Mouse (Mus musculus): Measurements from ENCODE around the gene Gm28230.

The Gm28230 gene

DNA sequence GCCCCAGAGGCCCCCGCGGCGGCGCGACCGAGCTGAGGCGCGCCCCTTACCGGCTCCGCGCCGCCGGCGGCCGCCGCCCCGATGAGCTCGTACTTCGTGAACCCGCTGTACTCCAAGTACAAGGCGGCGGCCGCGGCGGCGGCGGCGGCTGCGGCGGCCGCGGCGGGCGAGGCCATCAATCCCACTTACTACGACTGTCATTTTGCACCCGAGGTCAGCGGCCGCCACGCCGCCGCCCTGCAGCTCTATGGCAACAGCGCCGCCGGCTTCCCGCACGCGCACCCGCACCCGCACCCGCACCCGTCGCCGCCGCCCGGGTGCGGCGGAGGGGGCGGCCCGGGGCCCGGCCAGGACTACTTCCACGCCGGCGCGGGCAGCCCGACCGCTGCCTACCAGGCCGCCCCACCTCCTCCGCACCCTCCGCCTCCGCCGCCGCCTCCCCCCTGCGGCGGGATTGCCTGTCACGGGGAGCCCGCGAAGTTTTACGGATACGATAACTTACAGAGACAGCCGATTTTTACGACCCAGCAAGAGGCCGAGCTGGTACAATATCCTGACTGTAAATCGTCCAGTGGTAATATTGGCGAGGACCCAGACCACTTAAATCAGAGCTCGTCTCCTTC, 20.9 kb upstream of the Gm28230 start:
- DNase-seq = no peak

GRCm38 (mm10) chr2:74706393-74706960, 20.1 kb upstream of the Gm28230 start:
- DNase-seq = no peak

DNA sequence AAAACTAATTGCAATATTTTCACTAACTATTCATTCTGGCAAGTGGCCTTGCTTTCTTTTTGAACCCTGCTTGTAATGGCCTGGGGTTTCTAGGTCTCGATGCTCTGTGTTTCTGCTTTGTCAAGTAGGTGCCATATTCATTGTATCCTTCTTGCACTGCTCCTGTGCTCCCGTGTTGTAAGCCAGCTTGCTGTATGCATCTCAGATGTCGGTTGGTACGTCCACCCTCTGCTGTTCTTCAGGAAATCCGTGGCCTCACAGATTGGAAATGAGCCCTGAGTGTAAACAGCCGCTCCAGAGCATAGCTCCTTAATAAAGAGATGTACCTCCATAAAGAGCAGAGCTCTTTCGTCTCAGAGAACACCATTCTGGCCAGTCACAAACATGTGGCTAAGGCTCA, 18.9 kb upstream of the Gm28230 start:
- DNase-seq = no peak

DNA sequence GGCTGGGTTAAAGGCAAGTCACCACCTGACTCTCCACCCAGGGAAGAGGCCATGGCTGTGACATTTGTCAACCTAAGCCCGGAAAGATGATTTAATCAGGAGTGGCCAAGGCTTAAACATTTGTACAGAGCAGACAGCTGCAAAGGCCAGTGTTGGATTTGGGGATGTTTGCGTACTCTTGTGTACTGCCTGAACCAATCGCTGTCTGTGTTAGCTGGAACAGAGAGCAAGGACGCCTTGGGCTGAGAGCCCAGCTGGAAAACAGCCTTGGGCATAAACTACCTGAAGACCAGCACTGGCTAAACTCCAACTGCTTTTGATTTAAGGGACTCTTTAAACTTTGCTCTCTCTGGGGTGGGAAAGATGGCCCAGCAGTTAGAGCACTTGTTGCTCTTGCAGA, 17.9 kb upstream of the Gm28230 start:
- DNase-seq = no peak

DNA sequence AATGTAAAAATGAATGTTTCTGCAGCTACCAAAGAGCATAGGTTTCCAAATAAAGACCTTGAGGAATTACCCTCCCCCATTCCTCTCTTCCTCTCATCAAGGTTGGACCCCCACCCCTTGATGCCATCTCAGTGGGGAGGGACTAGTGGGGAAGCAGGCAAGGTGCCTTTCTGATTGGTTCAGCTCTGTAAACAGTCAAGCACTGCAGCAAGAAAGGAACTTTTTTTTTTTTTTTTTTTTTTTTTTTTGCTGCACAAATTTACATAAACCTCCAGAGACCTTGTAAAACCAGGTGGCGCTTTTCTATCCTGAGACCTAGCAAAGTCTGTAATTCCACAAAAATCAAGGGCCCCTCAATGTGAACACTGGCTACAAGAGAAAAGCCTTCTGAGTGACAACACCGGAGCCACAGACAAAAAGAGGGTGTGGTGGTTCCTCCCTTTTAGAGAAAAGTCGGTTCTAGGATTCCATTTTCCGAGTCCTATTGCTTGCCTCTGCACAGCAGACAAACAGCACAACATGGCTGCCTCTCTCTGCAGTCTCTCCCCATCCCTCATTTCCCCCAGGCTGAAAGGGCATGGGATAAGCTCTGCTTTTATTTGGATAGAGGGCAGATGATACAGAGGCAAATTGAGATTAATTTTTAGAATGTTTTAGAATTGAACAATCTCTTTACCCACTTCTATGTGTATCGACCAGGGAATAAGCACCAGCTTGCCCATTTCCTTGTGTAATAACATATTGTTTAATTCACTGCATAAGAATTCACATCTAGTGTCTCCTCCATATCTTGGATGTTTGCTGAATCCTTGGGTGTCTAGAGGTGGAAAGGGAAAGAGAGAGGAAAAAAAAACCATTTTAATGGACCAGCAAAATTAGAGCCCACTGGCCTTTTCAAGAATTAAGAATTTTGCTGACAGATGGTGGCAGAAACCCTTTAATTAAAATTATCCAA, 16.8 kb upstream of the Gm28230 start:
- DNase-seq = no peak

DNA sequence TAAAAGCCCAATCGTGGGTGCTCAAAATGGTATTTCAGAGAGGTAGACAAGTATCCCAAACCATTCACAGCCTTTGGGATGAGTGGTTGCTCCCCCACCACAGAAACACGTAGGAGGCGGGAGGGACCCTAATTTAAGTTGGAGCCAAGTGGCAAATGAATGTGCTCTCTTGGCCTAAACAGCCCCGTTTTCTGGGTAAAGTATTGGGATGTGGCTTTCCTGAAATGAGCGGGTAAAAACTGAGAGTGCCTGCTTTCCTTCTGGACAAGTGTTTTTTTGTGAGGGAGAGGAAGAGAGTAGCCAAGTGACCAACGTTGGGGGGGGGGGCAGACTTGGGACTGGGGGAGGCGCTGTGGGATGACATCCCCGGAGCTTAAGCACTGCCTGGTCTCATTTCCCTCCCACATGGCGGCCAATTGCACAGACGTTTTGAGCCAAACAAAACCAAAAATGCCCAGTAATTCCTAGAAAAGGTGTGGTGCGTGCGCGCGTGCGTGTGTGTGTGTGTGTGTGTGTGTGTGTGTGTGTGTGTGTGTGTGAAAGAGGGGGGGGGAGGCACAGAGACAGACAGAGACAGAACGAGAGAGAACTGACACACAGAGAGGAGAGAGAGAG, 15.5 kb upstream of the Gm28230 start:
- DNase-seq = no peak

DNA sequence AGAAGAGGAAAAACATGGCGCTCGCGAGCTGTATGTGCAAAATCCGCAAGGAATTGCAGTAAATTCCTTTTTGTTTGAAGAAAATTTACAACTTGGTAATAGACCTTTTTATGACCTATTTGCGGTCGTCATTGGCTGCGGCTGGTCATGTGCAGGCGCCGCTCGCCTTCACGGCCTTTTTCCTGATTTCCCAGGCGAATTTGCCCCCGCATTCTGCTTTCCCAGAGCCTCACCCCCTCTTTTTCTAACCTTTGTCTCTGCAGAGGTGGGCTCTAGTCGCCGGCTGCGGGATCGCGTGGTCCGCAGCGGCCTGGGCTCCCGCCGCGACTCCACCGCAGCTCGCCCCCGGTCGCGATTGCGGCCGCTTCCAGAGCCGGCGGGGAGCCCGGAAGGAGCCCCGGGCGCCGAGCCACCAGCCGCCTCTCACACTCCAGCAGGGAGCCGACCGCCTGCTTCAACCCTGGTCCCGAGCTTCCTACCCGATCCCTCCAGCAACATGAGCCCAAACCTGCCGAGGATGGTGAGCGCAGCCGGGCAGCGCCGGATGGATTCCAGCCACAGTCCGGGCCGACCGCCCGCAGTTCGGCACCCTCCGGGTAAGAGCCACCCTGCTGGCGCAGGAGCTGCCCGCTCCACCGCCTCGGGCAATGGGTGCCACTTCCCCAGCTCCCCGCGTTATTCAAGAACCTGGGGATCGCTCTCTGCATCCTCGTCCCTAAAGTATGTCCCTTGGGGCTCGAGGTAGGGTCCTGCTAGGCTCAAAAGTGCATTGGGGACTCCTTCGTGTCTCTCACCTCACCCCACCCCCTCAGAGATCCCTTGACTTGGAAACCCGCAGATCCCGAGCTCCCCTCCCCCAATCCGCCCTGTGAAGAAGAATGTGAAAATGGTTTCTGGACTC, 14.6 kb upstream of the Gm28230 start, which contains the start of the genes Hoxd3 and Hoxd4:
Gene Hoxd3, plus strand, starts transcription at position 207 of the 901 bp plus-strand sequence.
Gene Hoxd4, plus strand, starts transcription at position 209 of the 901 bp plus-strand sequence.
- DNase-seq = no peak

DNA sequence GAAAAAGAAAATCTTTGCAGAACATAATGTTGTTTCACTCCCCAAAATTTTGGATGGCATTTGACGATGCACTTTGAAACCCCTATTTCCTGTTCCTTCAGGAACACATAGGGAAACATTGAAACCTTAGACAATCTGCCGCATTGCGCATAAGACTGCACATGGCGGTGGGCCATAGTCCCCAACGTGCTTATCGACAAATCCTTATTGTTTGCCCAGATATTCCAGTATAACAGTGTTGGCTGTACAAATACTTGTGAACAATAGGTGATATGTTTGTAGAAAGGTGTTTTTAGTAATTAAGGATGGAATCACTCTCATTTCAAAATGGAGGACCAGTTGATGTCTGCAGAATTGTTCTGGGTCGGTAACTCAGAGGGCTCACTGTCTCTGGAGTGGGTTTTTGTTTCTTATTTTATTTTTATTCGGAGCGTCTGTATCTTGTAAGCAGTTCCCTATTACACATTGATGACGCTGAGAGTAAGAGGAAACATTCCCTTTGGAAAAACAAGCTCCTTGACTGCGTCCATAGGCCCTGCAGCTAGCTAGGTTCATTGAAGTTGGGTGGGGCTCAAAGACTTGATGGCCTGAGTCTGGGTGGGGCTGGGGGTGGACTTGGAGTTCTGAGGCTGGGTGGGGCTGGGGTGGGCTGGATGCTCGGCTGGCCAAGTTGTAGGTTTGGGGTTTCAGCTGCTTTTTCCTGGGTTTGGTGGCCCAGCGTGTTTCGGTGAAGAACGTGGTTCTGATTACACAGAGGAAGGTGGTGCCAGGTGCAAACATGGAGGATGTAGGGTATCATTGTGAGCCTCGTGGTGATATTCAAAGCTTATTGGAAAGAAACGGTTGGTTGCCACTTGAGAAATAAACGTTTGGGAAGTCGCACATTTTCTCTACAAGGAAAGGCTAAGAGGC, 13.0 kb upstream of the Gm28230 start:
- DNase-seq = no peak

DNA sequence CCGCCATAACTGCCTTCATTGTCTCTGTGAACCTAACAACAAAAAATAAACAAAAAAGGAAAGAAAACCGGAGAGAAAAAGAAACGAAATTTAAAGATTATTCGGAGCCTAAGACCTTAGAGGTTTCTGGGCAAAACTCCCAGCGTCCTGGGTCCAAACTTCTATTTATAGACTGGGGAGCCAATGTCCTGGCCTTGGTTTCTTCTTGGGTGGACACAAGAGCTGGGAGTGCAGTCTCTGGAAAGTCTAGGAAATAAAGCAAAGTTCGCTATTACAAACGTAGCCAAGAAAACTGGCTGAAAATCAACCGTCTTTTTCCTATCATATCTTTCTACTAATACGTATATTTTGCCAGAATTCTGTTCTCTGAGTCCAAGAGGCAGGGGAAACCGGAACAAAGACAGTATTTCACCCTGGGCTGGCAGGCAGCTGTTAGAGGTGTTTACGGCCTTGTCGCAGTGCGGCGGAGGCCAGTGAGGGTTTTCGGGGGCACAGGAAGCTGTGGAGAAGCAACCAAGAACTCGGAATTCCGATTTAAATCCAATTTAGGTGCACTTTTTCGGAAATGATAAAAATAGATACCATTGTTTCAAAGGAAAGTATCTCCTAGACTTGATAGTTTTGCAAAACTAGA, 12.3 kb upstream of the Gm28230 start:
- DNase-seq = no peak

GRCm38 (mm10) chr2:74714881-74715280, 11.6 kb upstream of the Gm28230 start:
- DNase-seq = no peak

DNA sequence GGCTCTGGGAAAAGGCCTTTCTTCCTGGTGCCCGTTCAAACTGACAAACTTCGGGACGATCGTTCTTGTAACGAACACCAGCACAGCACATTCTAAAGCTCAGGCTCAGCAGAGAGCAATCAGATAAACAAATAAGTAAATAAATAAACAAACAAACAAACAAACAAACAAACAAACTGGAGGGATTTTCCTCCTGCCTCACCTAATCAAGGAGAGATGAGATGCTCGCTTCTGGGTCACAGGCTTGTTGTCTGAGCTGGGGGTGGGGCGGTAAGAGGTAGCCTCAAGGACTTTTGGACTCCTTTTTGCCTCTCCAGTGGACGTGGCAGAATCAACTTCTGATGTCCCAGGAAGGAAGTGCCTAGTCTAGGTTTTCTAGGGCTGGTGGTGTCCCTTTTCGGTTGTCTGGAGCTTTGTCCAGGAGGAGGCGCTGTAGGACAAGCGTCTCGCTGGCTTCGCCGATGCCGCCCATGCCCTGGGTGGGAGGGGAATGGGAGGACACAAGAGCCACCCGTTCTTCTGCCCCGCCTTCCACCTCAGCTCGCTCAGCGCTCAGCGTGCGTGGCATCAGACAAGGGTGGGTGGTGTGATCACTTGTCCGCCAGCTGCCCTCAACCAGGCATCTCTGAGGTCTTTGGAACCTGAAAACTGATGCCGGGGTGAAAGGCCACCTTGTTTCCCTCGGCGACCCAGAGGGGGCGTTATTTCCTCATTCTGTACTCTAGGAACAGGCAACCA, 10.9 kb upstream of the Gm28230 start:
- DNase-seq = peak; percentile 94

DNA sequence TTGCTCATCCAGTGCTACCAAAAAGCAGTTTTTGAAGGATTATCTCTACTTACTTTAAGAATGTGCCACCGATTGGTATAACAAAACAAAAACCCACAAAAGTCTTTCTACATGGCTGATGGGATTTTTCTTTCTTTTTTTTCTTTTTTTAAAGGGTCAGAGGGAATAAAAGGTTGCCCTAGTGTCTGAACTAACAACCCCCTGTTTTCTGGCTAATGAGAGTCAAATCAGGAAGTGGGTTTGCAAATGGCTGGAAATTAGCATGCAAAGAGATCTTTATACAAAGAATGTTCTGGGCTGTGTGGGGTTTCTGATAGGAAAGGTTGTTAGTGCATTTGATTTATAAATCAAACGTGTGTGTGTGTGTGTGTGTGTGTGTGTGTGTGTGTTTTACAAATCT, 6.1 kb upstream of the Gm28230 start:
- no peak for DNase-seq

- DNase-seq = no peak
Observed at GRCm38 (mm10) chr2:74720955-74721491, 5.5 kb upstream of the Gm28230 start.

DNA sequence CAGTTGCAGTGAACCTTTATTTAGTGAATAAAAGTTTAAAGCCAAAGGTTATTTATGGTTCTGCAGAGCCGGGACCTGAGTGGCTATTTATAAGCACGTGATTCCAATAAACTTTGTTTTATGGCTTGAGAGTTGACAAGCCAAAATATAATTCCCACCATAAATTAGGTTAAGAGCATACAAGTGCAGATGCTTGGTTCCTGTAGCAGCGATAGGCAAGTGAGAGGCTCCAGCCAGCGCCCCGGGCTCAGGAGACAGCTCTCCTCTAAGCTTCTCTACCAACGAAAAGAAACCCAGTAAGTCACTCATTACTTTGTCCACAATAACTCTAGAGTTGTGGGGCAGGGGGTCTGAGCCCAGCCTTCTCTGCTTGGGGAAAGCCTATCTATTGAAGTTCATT, 4.6 kb upstream of the Gm28230 start:
- no peak for DNase-seq

GRCm38 (mm10) chr2:74722949-74723348, 3.6 kb upstream of the Gm28230 start:
- no peak for DNase-seq

DNA sequence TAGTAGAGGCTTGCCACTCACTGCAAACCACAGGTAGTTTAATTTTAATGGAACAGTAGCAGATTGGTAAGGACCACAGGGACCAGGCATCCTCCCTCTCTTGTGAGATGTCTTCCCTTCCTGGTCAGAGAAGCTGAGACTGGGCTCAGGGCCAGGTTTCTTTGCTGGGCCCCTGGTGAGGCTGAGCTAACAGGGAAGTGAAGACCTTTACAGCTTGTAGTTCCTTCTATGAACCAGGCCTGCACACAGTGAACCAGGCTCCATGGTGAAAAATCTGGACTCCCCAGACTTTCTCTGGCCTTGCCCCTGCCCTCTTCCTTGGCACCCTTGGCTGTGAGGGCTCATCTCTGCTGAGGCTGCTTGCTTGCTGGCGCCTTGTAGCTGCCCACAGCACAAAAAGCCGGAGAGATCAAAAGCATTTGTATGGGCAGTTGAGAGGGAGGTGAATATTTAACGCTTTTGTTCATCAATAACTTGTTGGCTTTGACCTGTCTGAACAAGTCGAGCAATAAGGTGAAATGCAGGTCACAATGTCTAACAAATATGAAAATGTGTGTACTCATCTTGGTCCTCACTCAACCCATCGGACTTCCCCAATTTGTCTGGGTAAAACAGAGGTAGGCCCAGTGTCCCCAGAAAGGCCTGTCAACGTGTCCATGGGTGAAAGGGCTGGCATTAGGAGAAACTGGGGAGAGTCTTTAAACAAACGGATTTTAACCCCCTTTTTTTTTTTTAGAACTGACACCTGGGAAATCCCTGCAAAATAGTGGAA, 2.1 kb upstream of the Gm28230 start:
- no peak for DNase-seq

DNA sequence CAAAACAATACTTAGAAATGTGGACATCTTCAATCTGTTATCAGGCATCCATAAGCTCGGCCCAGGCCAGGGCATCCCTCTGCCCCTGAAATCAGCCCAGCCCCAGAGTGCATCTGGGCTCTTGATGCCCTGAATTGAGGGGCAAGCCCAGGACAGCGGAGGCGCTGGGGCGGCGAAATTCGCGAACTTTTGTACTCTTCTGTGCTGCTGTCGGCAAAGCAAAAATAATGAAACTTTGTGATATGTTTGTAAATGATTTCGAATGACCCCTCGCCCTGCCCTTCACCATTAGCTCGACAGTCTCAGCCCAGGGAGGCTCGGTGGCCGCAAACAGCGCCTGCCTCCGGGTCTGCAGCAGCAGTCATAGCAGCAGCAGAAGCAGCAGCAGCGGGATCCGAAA, 1.4 kb upstream of the Gm28230 start:
- no peak for DNase-seq

- no peak for DNase-seq
Observed at GRCm38 (mm10) chr2:74726973-74727639, 578 bp downstream of the Gm28230 start.

Measured in lung, postnatal 10 days (tissue).